Mouse (Mus musculus) spleen, adult 2 months (tissue): Measurements from ENCODE around the gene Akt1s1. TPM values are rescaled to one million over a fixed set of nuclear protein-coding genes. Genes with fewer than 3 reads are reported as not detected.

Source experiments
- DNase-seq, 2 experiments: peaks; one replicate each; pipeline versions ENCODE4 v3.0.0 to v3.0.0-alpha.2; 2012 to 2021; ENCODE audit warnings: low spot score in 2 of 2, low read depth in 1 of 2
- H3K27ac ChIP-seq: fragments of 200-500 bp; 2 replicates; pipeline ENCODE4 v1.5.1; 2012; ENCODE audit warnings: low read length, inconsistent platforms; ENCODE audit not compliant: insufficient read depth
- H3K27me3 ChIP-seq: fragments of 200-500 bp; 2 replicates; pipeline ENCODE4 v1.6.1; 2012; ENCODE audit warnings: mild to moderate bottlenecking, moderate library complexity, low read length, inconsistent platforms; ENCODE audit not compliant: control insufficient read depth, insufficient read depth
- H3K36me3 ChIP-seq: fragments of 200-500 bp; 2 replicates; pipeline ENCODE4 v1.6.1; 2012; ENCODE audit warnings: mild to moderate bottlenecking, low read length, inconsistent platforms; ENCODE audit not compliant: control insufficient read depth, insufficient read depth
- H3K4me1 ChIP-seq: fragments of 200-500 bp; 2 replicates; pipeline ENCODE4 v1.6.1; 2011; ENCODE audit warnings: inconsistent platforms; ENCODE audit not compliant: control insufficient read depth, insufficient read depth, insufficient read length
- H3K4me3 ChIP-seq: fragments of 200-500 bp; 2 replicates; pipeline ENCODE4 v1.5.1; 2011; ENCODE audit warnings: mild to moderate bottlenecking, inconsistent platforms; ENCODE audit not compliant: insufficient read depth, insufficient read length; ENCODE audit errors: extremely low read depth
- CTCF ChIP-seq: fragments of 200-500 bp; IDR thresholded peaks from 2 replicates; pipeline ENCODE4 v1.5.1; 2011; ENCODE audit warnings: mild to moderate bottlenecking, inconsistent platforms; ENCODE audit not compliant: insufficient read depth, insufficient read length, insufficient replicate concordance; ENCODE audit errors: extremely low read depth
- POLR2A ChIP-seq: fragments of 200-500 bp; IDR thresholded peaks from 2 replicates; pipeline ENCODE4 v1.6.1; 2011; ENCODE audit warnings: low read depth, low read length, inconsistent platforms
- WGBS: fragments of 180-500 bp; shearing (Covaris S2); methylation state at CpG from one replicate; pipeline ENCODE4 v1.1.7; 2018; 5-methylcytosine and 5-hydroxymethylcytosine counted together
- polyA plus RNA-seq: library from polyadenylated mRNA; depleted of rRNA; stranded (reverse); fragments of >200 nt; gene quantifications from 2 replicates; pipeline ENCODE4 v1.2.3, GENCODE M21; 2012

Gene Akt1s1
- polyA plus RNA-seq, 1 experiment, result 67.8 TPM

- Histone ChIP-seq H3K36me3 (no peaks in the 10 kb centered on the region), H3K27me3 (no peaks in the 10 kb centered on the region), H3K4me3 (no peak overlapping the region), H3K4me1 (peaks cover 8% of the 10 kb centered on the region), H3K27ac (no peak overlapping the region)
- TF ChIP-seq POLR2A (no peak), CTCF (no peak)
- 69% methylated on average over 8 of the region's 8 CpGs for WGBS
- no peak for DNase-seq
Observed at GRCm38 (mm10) chr7:44893197-44893596, 44.4 kb downstream of the Akt1s1 start.

- Histone ChIP-seq H3K4me3 (no peak overlapping the region), H3K36me3 (peaks cover 2% of the 10 kb centered on the region), H3K27me3 (no peaks in the 10 kb centered on the region), H3K4me1 (peaks cover 10% of the 10 kb centered on the region), H3K27ac (no peak overlapping the region)
- no peak for DNase-seq
- WGBS, result 92% methylated on average over 3 of the region's 3 CpGs
- TF ChIP-seq POLR2A, result no peak
- TF ChIP-seq CTCF, result no peak
Observed at GRCm38 (mm10) chr7:44894175-44894574, 45.4 kb downstream of the Akt1s1 start.

GRCm38 (mm10) chr7:44895206-44895592 lies 46.4 kb downstream of the Akt1s1 start:
- Histone ChIP-seq H3K27me3 (no peaks in the 10 kb centered on the region), H3K27ac (no peak overlapping the region), H3K4me1 (peaks cover 10% of the 10 kb centered on the region), H3K36me3 (peaks cover 2% of the 10 kb centered on the region), H3K4me3 (0 out of 2 replicates have a peak overlapping the region, but pooled peaks have one; percentile 92)
- 51% methylated on average over 7 of the region's 7 CpGs for WGBS
- DNase-seq, result no peak
- TF ChIP-seq CTCF, result no peak
- TF ChIP-seq POLR2A, result no peak

DNA sequence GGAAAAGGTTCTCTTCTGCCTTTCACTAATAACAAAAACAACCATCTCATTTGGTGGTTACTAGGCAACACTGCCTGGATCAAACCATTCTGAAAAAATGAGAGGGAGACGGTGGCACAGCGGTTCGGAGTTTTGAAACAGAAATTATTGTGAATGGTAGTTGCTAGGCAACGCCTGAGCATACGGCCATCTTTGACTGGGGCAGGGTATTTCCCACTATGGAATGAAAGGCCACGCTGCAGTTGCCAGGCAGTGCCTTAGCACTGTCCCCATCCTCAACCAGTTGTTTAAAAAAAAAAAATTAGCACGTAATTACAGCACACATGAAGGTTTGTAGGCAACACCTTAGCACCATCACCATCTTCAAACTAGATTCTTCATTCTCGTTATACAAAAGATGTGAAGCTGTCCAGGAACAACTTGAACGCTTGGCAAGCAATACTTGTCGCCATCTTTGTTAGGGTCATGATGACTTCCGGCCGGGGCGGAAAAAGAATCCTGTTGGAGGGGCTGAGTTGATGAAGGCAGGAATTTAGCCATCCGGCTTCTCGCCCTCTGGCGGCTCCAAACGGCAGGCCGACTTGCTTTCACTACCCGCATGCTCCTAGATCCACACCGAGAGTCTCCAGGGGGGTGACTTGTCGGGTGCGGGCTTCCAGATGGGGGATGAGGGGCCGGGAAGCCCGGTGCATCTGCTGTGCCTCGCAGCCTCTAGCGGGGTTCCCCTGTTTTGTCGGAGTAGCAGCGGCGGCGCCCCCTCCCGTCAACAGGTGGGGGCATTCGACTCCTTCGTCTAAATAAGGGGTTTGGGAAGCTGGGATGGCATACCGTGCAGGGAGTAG lies 47.0 kb downstream of the Akt1s1 start, which contains the start of gene Fuz:
Fuz (plus strand) TSS at position 487 of the 842 bp plus-strand sequence.
- Histone ChIP-seq H3K27ac (peak within 1 kb of the TSS; percentile 83), H3K36me3 (peaks cover 2% of the 10 kb centered on the region), H3K4me3 (peak within 1 kb of the TSS; percentile 92), H3K4me1 (peaks cover 10% of the 10 kb centered on the region), H3K27me3 (no peaks in the 10 kb centered on the region)
- WGBS, result under 1% methylated on average over 34 of the region's 34 CpGs
- DNase-seq, result peak; percentile 82 to 92
- no peak for TF ChIP-seq POLR2A
- peak; percentile 29; the same call in 1 of the 2 replicates for TF ChIP-seq CTCF

DNA sequence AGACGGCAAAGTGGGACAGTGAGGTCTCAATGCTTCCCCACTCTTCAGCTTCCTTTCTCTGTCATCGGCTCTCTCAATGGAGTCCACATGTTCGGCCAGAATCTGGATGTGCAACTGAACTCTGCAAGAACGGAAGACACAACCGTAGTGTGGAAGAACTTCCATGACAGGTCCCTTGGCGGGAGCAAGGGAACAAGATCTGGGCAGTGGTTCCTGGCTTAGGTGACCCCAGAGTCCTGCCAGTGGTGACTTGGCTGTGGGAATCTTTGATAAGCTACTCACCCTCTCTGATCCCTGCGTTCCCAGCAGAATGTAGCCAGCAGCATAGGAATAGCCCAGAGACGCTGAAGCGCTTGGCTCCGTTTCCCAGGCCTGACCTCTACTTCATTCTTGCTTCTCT lies 47.7 kb downstream of the Akt1s1 start:
- peaks cover 2% of the 10 kb centered on the region for H3K36me3 ChIP-seq
- H3K27me3 ChIP-seq, result no peaks in the 10 kb centered on the region
- TF ChIP-seq CTCF (no peak), POLR2A (no peak)
- H3K4me3 ChIP-seq, result peak overlapping the region; percentile 92
- peak overlapping the region; percentile 83 for H3K27ac ChIP-seq
- peaks cover 11% of the 10 kb centered on the region for H3K4me1 ChIP-seq
- no peak for DNase-seq
- 40% methylated on average over 10 of the region's 10 CpGs for WGBS

DNA sequence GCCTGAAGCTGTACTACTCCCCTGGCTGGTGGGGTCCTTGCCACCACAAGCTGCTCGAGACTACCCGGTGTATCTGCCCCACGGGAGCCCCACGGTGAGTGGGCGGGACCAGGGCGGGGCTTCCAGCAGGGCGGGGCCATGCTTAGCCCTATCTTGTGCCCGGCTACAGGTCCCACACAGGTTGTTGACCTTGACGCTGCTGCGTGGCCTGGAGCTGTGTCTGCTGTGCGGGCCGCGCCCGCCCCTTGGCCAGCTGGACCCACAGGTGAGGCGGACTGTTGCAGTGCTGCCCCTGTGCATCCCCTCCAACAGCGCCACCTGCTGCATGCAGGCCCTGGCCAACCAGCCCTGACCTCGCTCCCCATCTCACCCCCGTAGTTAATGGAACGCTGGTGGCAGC lies 49.8 kb downstream of the Akt1s1 start:
- 72% methylated on average over 19 of the region's 19 CpGs for WGBS
- H3K36me3 ChIP-seq, result peaks cover 5% of the 10 kb centered on the region
- DNase-seq, result no peak
- H3K27me3 ChIP-seq, result no peaks in the 10 kb centered on the region
- no peak overlapping the region for H3K27ac ChIP-seq
- TF ChIP-seq CTCF (no peak), POLR2A (no peak)
- H3K4me1 ChIP-seq, result peaks cover 15% of the 10 kb centered on the region
- H3K4me3 ChIP-seq, result no peak overlapping the region

DNA sequence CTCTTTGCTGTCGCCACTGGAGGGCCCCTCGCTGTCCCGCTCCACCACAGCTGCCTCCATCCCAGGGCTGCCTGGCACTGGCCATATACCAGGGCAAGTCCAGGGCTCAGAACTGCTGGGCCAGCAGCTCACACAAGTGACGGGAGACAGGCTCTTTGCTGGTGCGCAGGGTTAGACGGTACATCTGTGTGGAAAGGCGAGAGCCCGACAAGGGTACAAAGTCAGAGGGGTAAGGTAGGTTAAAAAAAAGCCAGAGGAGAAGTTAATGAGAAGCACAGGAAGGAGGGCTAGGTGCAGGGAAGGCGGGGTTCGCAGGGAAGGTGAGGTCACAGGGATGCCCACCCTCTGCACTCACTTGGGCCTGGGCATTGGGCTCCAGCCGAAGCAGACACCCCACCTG lies 51.8 kb downstream of the Akt1s1 start:
- DNase-seq, result no peak
- 96% methylated on average over 11 of the region's 11 CpGs for WGBS
- peaks cover 12% of the 10 kb centered on the region for H3K4me1 ChIP-seq
- H3K36me3 ChIP-seq, result peaks cover 15% of the 10 kb centered on the region
- TF ChIP-seq POLR2A (no peak), CTCF (no peak)
- H3K27ac ChIP-seq, result no peak overlapping the region
- H3K4me3 ChIP-seq, result no peak overlapping the region
- H3K27me3 ChIP-seq, result no peaks in the 10 kb centered on the region
